Mouse (Mus musculus): Measurements from ENCODE around the gene Dydc2.

DNA sequence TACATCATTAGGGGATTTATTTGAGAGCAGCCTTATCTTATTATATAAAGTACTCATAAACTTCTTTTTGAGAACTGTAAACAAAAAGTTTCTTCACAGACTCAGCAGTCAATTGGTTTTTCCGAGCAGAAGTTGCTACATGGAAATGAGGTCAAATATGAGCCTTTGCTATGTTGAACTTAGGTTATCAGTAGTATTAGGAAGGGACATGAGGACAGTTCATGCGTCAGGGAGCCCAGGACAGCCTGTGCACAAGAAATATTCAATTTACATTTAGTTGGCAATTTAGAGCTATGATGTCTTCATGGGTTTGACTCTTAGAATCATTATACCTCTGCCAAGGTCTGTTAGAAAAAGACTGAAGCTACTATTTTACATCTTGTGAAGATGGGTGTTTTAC is 33.3 kb upstream of the Dydc2 start:
- TF ChIP-seq CTCF (IDR thresholded peaks at IDR 0.05; ENCODE audit: control insufficient read depth, insufficient read depth, low read length) (no peak), POLR2A (IDR thresholded peaks at IDR 0.05; ENCODE audit: borderline replicate concordance, control insufficient read depth, low read depth, low read length) (no peak)

All from bone marrow, adult 2 months (tissue).